Mouse (Mus musculus) liver, embryonic 12.5 days (tissue): ENCODE measurements around the gene Tbc1d2. TPM values are rescaled to one million over a fixed set of nuclear protein-coding genes. Genes with fewer than 3 reads are reported as not detected.

ENCODE experiments used
- ATAC-seq: fragments of 200-750 bp; cut with Nextera tagmentation; 2 replicates; pipeline ENCODE4 v1.8.0; 2017; ENCODE audit warnings: moderate number of reproducible peaks, mild to moderate bottlenecking, moderate library complexity
- H3K27ac ChIP-seq: fragments of 300-500 bp; sonication (generic); 2 replicates; pipeline ENCODE4 v1.5.1; 2016; ENCODE audit warnings: mild to moderate bottlenecking
- H3K27me3 ChIP-seq: fragments of 300-500 bp; sonication (generic); replicated peaks from 2 replicates; pipeline ENCODE4 v1.6.1; 2016; ENCODE audit warnings: mild to moderate bottlenecking, moderate library complexity
- H3K36me3 ChIP-seq: fragments of 300-500 bp; sonication (generic); 2 replicates; pipeline ENCODE4 v1.6.1; 2016; ENCODE audit warnings: mild to moderate bottlenecking, moderate library complexity
- H3K4me1 ChIP-seq: fragments of 300-500 bp; sonication (generic); 2 replicates; pipeline ENCODE4 v1.6.1; 2016
- H3K4me2 ChIP-seq: fragments of 300-500 bp; sonication (generic); 2 replicates; pipeline ENCODE4 v1.6.1; 2016; ENCODE audit warnings: mild to moderate bottlenecking, moderate library complexity
- H3K4me3 ChIP-seq: fragments of 300-500 bp; sonication (generic); 2 replicates; pipeline ENCODE4 v1.5.1; 2016; ENCODE audit warnings: mild to moderate bottlenecking, moderate library complexity
- H3K9ac ChIP-seq: fragments of 300-500 bp; sonication (generic); 2 replicates; pipeline ENCODE4 v1.6.1; 2016; ENCODE audit warnings: mild to moderate bottlenecking, moderate library complexity
- H3K9me3 ChIP-seq: fragments of 300-500 bp; sonication (generic); replicated peaks from 2 replicates; pipeline ENCODE4 v1.6.1; 2016; ENCODE audit warnings: mild to moderate bottlenecking, moderate library complexity
- WGBS: fragments of 180-500 bp; shearing (Covaris S2); methylation state at CpG from one replicate; pipeline ENCODE4 v1.1.7; 2016; ENCODE audit not compliant: insufficient replicate concordance; 5-methylcytosine and 5-hydroxymethylcytosine counted together
- polyA plus RNA-seq: library from polyadenylated mRNA; unstranded; fragments of >200 nt; fragmentation: Nextera tagmentation; extraction: Ambion mirVana; gene quantifications from 2 replicates; pipeline ENCODE4 v1.2.1, GENCODE M21; 2016

Gene Tbc1d2
- polyA plus RNA-seq, 1 experiment from 2014 or later, result 0.57 TPM

DNA sequence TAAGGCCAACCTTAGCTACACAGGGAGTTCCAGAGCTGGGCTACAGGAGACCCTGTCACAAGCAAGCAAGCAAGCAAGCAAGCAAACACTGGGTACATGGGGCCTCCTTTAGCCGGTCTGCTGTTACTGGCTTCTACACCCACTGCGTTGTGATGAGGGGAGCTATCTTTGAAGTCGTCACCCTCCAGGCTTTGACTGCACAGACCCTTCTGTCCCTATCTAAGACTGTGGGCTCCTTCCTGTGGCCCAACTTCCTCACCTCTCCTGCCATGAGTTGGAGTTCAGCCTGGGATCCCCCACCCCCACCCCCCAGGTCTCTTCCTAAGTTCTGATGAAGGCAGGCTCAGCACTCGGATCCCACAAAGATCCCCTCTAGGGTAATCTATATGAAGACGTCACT lies 88.0 kb downstream of the Tbc1d2 start:
- Histone ChIP-seq H3K36me3 (no peaks in the 10 kb centered on the region), H3K9ac (no peak overlapping the region), H3K4me3 (no peak overlapping the region), H3K27me3 (no peaks in the 10 kb centered on the region), H3K9me3 (no peaks in the 10 kb centered on the region), H3K4me2 (no peak overlapping the region), H3K27ac (no peak overlapping the region), H3K4me1 (peaks cover 34% of the 10 kb centered on the region)
- WGBS, result 20% methylated on average over 5 of the region's 5 CpGs
- ATAC-seq, result no peak

DNA sequence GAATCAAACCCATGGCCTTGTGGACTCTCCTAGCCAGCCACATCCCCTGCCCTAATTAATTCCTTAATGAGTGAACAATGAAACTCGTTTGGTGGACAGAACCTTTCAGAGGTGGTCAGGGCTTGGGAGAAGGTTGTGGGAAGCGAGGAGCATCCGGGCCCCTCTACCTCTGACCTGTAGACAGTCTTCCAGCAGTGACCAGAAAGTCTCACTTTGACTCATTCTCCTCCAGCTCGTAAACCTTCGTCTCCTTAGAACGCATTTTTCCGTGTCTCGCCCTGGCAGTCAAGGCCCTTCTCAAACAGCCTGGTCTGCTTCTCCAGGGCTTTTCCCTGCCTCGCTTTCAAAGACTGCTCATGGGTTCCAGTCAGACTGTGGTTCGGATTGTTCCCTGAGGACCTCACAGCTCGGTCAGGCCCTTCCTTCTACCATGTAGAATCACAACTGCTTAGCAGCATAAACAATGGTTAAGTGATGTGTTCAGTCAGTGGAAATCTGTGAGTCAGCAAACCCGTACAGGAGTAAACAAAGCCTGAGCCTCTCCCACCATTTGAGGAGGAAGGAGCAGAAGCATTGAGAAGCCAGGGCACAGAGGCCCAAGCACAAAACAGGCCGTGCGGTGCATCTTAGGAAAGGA lies 89.8 kb downstream of the Tbc1d2 start:
- Histone ChIP-seq H3K4me3 (no peak overlapping the region), H3K9ac (no peak overlapping the region), H3K4me2 (no peak overlapping the region), H3K9me3 (no peaks in the 10 kb centered on the region), H3K27me3 (0 out of 2 replicates have a peak, but pooled peaks cover 10% of the 10 kb centered on the region), H3K4me1 (peaks cover 42% of the 10 kb centered on the region), H3K36me3 (no peaks in the 10 kb centered on the region), H3K27ac (no peak overlapping the region)
- WGBS, result 72% methylated on average over 14 of the region's 14 CpGs
- ATAC-seq, result no peak

DNA sequence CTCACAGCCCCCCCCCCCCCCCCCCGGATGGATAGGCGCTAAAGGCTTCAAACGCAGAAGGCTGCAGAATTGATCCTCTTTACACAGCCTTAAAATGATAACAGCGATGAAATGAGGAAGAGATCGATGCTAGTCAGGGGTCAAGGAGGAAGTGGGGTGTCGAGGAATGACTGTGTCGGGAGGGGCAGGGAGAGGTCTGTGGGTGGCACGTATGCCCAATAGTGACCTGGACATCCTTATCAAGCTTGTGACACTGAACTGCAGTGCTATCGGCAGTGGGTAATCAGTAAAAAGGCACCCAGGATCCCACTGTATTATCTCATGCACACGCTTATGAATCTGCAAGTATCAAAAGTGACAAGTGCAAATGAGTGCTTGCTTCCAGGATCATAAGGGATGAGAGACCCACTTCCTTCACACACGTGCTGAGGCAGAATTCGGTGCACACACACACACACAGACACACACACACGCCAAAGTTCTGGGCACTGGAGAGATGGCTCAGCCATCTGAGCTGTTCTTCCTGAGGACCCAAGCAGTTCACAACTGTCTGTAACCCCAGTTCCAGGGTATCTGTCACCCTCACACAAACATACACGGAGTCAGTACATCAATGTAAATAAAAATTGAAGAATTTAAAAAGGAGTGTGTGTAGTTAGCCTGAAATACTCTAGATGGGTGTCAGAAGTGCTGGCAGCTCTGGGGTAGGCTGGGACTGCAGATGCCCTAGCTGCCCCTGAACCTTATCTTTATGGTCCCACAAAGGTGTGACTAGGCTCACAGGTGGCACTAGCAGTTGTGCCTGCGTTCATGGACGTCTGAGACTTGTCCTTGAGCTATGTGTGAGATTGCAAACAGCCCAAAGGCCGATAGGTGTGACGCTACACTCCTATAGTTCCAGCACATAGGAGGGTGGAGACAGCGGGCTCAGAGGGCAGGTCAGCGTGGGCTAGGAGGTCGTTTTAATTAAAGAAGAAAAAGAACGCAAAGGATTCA lies 91.0 kb downstream of the Tbc1d2 start:
- Histone ChIP-seq H3K27ac (no peak overlapping the region), H3K4me1 (peaks cover 41% of the 10 kb centered on the region), H3K4me3 (no peak overlapping the region), H3K36me3 (no peaks in the 10 kb centered on the region), H3K4me2 (peak overlapping the region; percentile 17), H3K27me3 (0 out of 2 replicates have a peak, but pooled peaks cover 10% of the 10 kb centered on the region), H3K9ac (no peak overlapping the region), H3K9me3 (no peaks in the 10 kb centered on the region)
- no peak for ATAC-seq
- WGBS, result 33% methylated on average over 21 of the region's 22 CpGs

DNA sequence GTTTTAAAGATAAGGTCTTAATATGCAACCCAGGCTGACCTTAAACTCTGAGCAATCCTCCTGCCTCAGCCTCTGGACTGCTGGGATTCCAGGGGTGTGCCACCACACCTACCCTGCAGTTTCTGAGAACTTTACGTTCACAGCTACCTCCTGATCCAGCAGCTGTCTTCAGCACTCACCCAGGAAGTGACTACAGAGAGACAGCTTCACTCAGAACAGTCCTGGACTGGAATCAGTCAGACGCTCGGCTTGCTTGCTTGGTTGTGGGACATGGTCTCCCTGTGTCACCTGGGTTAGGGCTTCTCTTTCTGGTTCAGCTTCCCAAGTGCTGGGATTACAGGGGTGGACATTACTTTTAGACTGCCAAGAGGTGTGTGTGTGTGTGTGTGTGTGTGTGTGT lies 93.1 kb downstream of the Tbc1d2 start:
- no peak overlapping the region for H3K27ac ChIP-seq
- H3K9ac ChIP-seq, result no peak overlapping the region
- WGBS, result 62% methylated on average over 3 of the region's 3 CpGs
- no peak overlapping the region for H3K4me2 ChIP-seq
- 0 out of 2 replicates have a peak, but pooled peaks cover 10% of the 10 kb centered on the region for H3K27me3 ChIP-seq
- no peaks in the 10 kb centered on the region for H3K9me3 ChIP-seq
- H3K36me3 ChIP-seq, result no peaks in the 10 kb centered on the region
- peaks cover 38% of the 10 kb centered on the region for H3K4me1 ChIP-seq
- no peak for ATAC-seq
- H3K4me3 ChIP-seq, result no peak overlapping the region

DNA sequence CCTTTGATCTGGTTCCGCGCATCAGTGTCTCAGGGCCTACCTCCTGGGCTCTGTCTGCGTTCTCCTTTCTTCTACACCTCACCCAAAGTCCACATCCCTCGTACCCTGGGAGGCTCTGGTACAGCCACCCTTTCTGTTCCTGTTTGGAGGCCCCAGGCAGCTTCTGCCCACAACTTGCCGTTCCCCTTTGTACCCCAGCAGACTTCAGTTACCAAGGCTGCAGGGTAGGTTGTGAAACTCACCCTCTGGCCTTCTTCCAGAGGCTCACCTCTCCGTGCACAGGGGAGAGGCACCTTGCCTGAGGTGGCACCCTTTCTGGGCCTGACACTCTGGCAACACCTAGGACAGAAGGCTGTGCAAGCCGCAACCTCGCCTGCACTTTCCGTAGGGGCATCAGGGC lies 94.2 kb downstream of the Tbc1d2 start:
- 65% methylated on average over 9 of the region's 9 CpGs for WGBS
- Histone ChIP-seq H3K4me1 (peaks cover 37% of the 10 kb centered on the region), H3K27ac (peak overlapping the region; percentile 29; the same call in 1 of the 2 replicates), H3K9ac (no peak overlapping the region; the same call in 1 of the 2 replicates), H3K4me2 (no peak overlapping the region), H3K4me3 (no peak overlapping the region), H3K27me3 (0 out of 2 replicates have a peak, but pooled peaks cover 10% of the 10 kb centered on the region), H3K36me3 (no peaks in the 10 kb centered on the region), H3K9me3 (no peaks in the 10 kb centered on the region)
- no peak for ATAC-seq

Other genes with a start within 250 kb of the Tbc1d2 start
- gene Hemgn, start 236.7 kb downstream of the Tbc1d2 start, polyA plus RNA-seq, result 425 and 445 TPM in 2 replicates
- gene Anp32b, start 199.3 kb downstream of the Tbc1d2 start, polyA plus RNA-seq, result 669 and 722 TPM in 2 replicates
- 75.7 and 78.4 TPM in 2 replicates for gene Nans, start 161.0 kb downstream of the Tbc1d2 start, polyA plus RNA-seq
- gene Trim14, start 114.1 kb downstream of the Tbc1d2 start, polyA plus RNA-seq, result 8.5 and 8.9 TPM in 2 replicates
- 4.9 and 5.2 TPM in 2 replicates for gene Coro2a, start 48.0 kb downstream of the Tbc1d2 start, polyA plus RNA-seq